Mouse (Mus musculus) embryonic facial prominence, embryonic 15.5 days (tissue): ENCODE results near the gene Plk3. TPM values are rescaled to one million over a fixed set of nuclear protein-coding genes. Genes with fewer than 3 reads are reported as not detected.

Experiments
- ATAC-seq: fragments of 200-750 bp; cut with Nextera tagmentation; 2 replicates; pipeline ENCODE4 v1.8.0; 2017; ENCODE audit warnings: low read depth, moderate TSS enrichment; ENCODE audit not compliant: insufficient number of reproducible peaks, low FRiP score, low TSS enrichment
- H3K27ac ChIP-seq: fragments of 300-500 bp; sonication (generic); replicated peaks from 2 replicates; pipeline ENCODE4 v1.5.1; 2015; ENCODE audit warnings: mild to moderate bottlenecking, inconsistent platforms
- H3K27me3 ChIP-seq: fragments of 300-500 bp; sonication (generic); 2 replicates; pipeline ENCODE4 v1.6.1; 2015; ENCODE audit warnings: inconsistent platforms
- H3K36me3 ChIP-seq: fragments of 300-500 bp; sonication (generic); 2 replicates; pipeline ENCODE4 v1.6.1; 2015; ENCODE audit warnings: mild to moderate bottlenecking, inconsistent platforms
- H3K4me1 ChIP-seq: fragments of 300-500 bp; sonication (generic); 2 replicates; pipeline ENCODE4 v1.6.1; 2015; ENCODE audit warnings: inconsistent platforms
- H3K4me2 ChIP-seq: fragments of 300-500 bp; sonication (generic); replicated peaks from 2 replicates; pipeline ENCODE4 v1.6.1; 2015; ENCODE audit warnings: mild to moderate bottlenecking, inconsistent platforms
- H3K4me3 ChIP-seq: fragments of 300-500 bp; sonication (generic); replicated peaks from 2 replicates; pipeline ENCODE4 v1.5.1; 2015; ENCODE audit warnings: mild to moderate bottlenecking, inconsistent platforms
- H3K9ac ChIP-seq: fragments of 300-500 bp; sonication (generic); 2 replicates; pipeline ENCODE4 v1.6.1; 2015; ENCODE audit warnings: inconsistent platforms
- H3K9me3 ChIP-seq: fragments of 300-500 bp; sonication (generic); replicated peaks from 2 replicates; pipeline ENCODE4 v1.6.1; 2016; ENCODE audit warnings: inconsistent platforms
- WGBS: fragments of 180-500 bp; shearing (Covaris S2); methylation state at CpG from one replicate; pipeline ENCODE4 v1.1.7; 2015; 5-methylcytosine and 5-hydroxymethylcytosine counted together
- polyA plus RNA-seq: library from polyadenylated mRNA; unstranded; fragments of >200 nt; fragmentation: Nextera tagmentation; extraction: Ambion mirVana; gene quantifications from 2 replicates; pipeline ENCODE4 v1.2.1, GENCODE M21; 2015

The Plk3 gene
- polyA plus RNA-seq, 1 experiment from 2014 or later, result 8.1 TPM

- WGBS, result 58% methylated on average over 16 of the region's 17 CpGs
- no peak for ATAC-seq
- Histone ChIP-seq H3K4me1 (peaks cover 7% of the 10 kb centered on the region), H3K4me2 (no peak overlapping the region), H3K27ac (no peak overlapping the region), H3K9me3 (no peaks in the 10 kb centered on the region), H3K36me3 (no peaks in the 10 kb centered on the region), H3K4me3 (no peak overlapping the region), H3K27me3 (no peaks in the 10 kb centered on the region), H3K9ac (no peak overlapping the region)
These were observed 4.8 kb upstream of the Plk3 start for GRCm38 (mm10) chr4:117138295-117139216.

GRCm38 (mm10) chr4:117136034-117136433, 2.3 kb upstream of the Plk3 start:
- no peak overlapping the region for H3K4me2 ChIP-seq
- H3K9me3 ChIP-seq, result no peaks in the 10 kb centered on the region
- peaks cover 15% of the 10 kb centered on the region for H3K27me3 ChIP-seq
- no peak overlapping the region for H3K4me3 ChIP-seq
- WGBS, result 19% methylated on average over 8 of the region's 8 CpGs
- no peak overlapping the region for H3K9ac ChIP-seq
- ATAC-seq, result no peak
- no peaks in the 10 kb centered on the region for H3K36me3 ChIP-seq
- H3K27ac ChIP-seq, result no peak overlapping the region
- peaks cover 23% of the 10 kb centered on the region for H3K4me1 ChIP-seq

GRCm38 (mm10) chr4:117134601-117134995, 835 bp upstream of the Plk3 start:
- 24% methylated on average over 2 of the region's 2 CpGs for WGBS
- no peaks in the 10 kb centered on the region for H3K9me3 ChIP-seq
- peak overlapping the region; percentile 96; the same call in 1 of the 2 replicates for H3K4me2 ChIP-seq
- H3K9ac ChIP-seq, result no peak overlapping the region
- peaks cover 23% of the 10 kb centered on the region for H3K4me1 ChIP-seq
- H3K27ac ChIP-seq, result no peak overlapping the region
- ATAC-seq, result no peak
- H3K4me3 ChIP-seq, result no peak overlapping the region
- H3K27me3 ChIP-seq, result peaks cover 15% of the 10 kb centered on the region
- H3K36me3 ChIP-seq, result peaks cover 5% of the 10 kb centered on the region; the same call in 1 of the 2 replicates

- Histone ChIP-seq H3K9me3 (no peaks in the 10 kb centered on the region), H3K9ac (peak overlapping the region; percentile 70), H3K27me3 (peaks cover 15% of the 10 kb centered on the region), H3K4me1 (peaks cover 23% of the 10 kb centered on the region), H3K4me2 (peak overlapping the region; percentile 96), H3K27ac (0 out of 2 replicates have a peak overlapping the region, but pooled peaks have one; percentile 53), H3K4me3 (peak overlapping the region; percentile 79), H3K36me3 (peaks cover 15% of the 10 kb centered on the region; the same call in 1 of the 2 replicates)
- WGBS, result under 1% methylated on average over 42 of the region's 42 CpGs
- no peak for ATAC-seq
These were observed 382 bp downstream of the Plk3 start for GRCm38 (mm10) chr4:117133366-117133796.

- peaks cover 15% of the 10 kb centered on the region for H3K27me3 ChIP-seq
- peak overlapping the region; percentile 70; the same call in 1 of the 2 replicates for H3K9ac ChIP-seq
- peaks cover 20% of the 10 kb centered on the region; the same call in 1 of the 2 replicates for H3K36me3 ChIP-seq
- H3K9me3 ChIP-seq, result no peaks in the 10 kb centered on the region
- no peak for ATAC-seq
- no peak overlapping the region for H3K27ac ChIP-seq
- peaks cover 23% of the 10 kb centered on the region for H3K4me1 ChIP-seq
- peak overlapping the region; percentile 79 for H3K4me3 ChIP-seq
- H3K4me2 ChIP-seq, result peak overlapping the region; percentile 96
- WGBS, result 17% methylated on average over 11 of the region's 11 CpGs
These were observed 994 bp downstream of the Plk3 start for GRCm38 (mm10) chr4:117132794-117133143.

GRCm38 (mm10) chr4:117131890-117132793, 1.6 kb downstream of the Plk3 start:
- H3K27ac ChIP-seq, result no peak overlapping the region
- H3K4me2 ChIP-seq, result peak overlapping the region; percentile 96
- peaks cover 20% of the 10 kb centered on the region; the same call in 1 of the 2 replicates for H3K36me3 ChIP-seq
- no peak for ATAC-seq
- no peak overlapping the region for H3K9ac ChIP-seq
- H3K4me3 ChIP-seq, result peak overlapping the region; percentile 79
- 26% methylated on average over 7 of the region's 7 CpGs for WGBS
- H3K4me1 ChIP-seq, result peaks cover 23% of the 10 kb centered on the region
- H3K27me3 ChIP-seq, result peaks cover 15% of the 10 kb centered on the region
- no peaks in the 10 kb centered on the region for H3K9me3 ChIP-seq

- Histone ChIP-seq H3K4me3 (no peak overlapping the region), H3K9me3 (no peaks in the 10 kb centered on the region), H3K4me1 (peaks cover 29% of the 10 kb centered on the region), H3K36me3 (peaks cover 20% of the 10 kb centered on the region; the same call in 1 of the 2 replicates), H3K27me3 (peaks cover 15% of the 10 kb centered on the region), H3K27ac (no peak overlapping the region), H3K9ac (no peak overlapping the region), H3K4me2 (no peak overlapping the region)
- ATAC-seq, result no peak
- WGBS, result 70% methylated on average over 6 of the region's 6 CpGs
These were observed 2.6 kb downstream of the Plk3 start for GRCm38 (mm10) chr4:117131198-117131597.

GRCm38 (mm10) chr4:117130790-117131189, 3.0 kb downstream of the Plk3 start:
- H3K4me1 ChIP-seq, result peaks cover 33% of the 10 kb centered on the region
- no peak overlapping the region for H3K4me2 ChIP-seq
- 69% methylated on average over 6 of the region's 6 CpGs for WGBS
- H3K9ac ChIP-seq, result no peak overlapping the region
- ATAC-seq, result no peak
- H3K36me3 ChIP-seq, result peaks cover 20% of the 10 kb centered on the region; the same call in 1 of the 2 replicates
- no peak overlapping the region for H3K4me3 ChIP-seq
- no peak overlapping the region for H3K27ac ChIP-seq
- H3K27me3 ChIP-seq, result peaks cover 15% of the 10 kb centered on the region
- no peaks in the 10 kb centered on the region for H3K9me3 ChIP-seq

- Histone ChIP-seq H3K27ac (no peak overlapping the region), H3K27me3 (peaks cover 13% of the 10 kb centered on the region), H3K36me3 (peaks cover 20% of the 10 kb centered on the region; the same call in 1 of the 2 replicates), H3K9ac (no peak overlapping the region), H3K4me1 (peaks cover 40% of the 10 kb centered on the region), H3K4me3 (no peak overlapping the region), H3K4me2 (no peak overlapping the region), H3K9me3 (no peaks in the 10 kb centered on the region)
- WGBS, result 88% methylated on average over 33 of the region's 33 CpGs
- no peak for ATAC-seq
These were observed 5.6 kb downstream of the Plk3 start for GRCm38 (mm10) chr4:117127991-117128686.

- Histone ChIP-seq H3K36me3 (peaks cover 20% of the 10 kb centered on the region; the same call in 1 of the 2 replicates), H3K27me3 (no peaks in the 10 kb centered on the region), H3K9ac (no peak within 1 kb of the TSS), H3K4me3 (no peak within 1 kb of the TSS), H3K4me2 (peak within 1 kb of the TSS; percentile 21; the same call in 1 of the 2 replicates), H3K4me1 (peaks cover 32% of the 10 kb centered on the region), H3K27ac (peak within 1 kb of the TSS; percentile 87), H3K9me3 (no peaks in the 10 kb centered on the region)
- no peak for ATAC-seq
- 78% methylated on average over 9 of the region's 9 CpGs for WGBS
These were observed 7.0 kb downstream of the Plk3 start, which contains the start of gene Tctex1d4 for GRCm38 (mm10) chr4:117126675-117127290. TSS of gene Tctex1d4 (plus strand) at chr4:117126794.
